11 mouse cellular contexts compared by ENCODE assay signal in the genomic region with DNA sequence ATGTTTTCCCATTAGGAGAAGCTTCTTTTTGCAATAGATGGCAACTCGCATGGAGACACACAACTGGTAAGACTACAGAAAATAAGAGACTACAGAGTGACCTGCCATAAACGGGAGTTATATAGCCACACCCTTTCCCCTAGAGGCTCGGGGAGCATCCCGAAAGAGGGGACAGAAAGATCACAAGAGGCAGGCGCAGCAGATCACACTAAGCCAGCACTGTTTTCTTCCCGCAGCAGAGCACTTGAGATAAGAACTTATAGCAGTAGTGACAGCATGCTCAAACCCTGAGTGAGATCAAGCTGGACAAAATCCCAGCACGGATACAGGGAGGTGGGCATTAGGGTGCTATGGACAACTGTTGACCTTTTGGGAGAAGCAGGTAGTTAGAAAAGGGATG.
A peak's percentile ranks its signal among the peaks of the same experiment; 100 is the strongest.
DNase-seq lines count a peak whose midpoint lies in the region; ATAC-seq and TF ChIP-seq lines count a peak whose summit lies in the region.
"Had no signal": no experiment of that assay in that cellular context is flagged by ENCODE, and none has a peak within 500 bp of the region (broad histone marks: within the 10 kb centered on the region; RNA-seq: fewer than 3 reads in every experiment).

No protein-coding gene starts in this region.

- no peaks in the 10 kb centered on the region; the same call in 1 of the 2 replicates for H3K27me3 ChIP-seq in forebrain, embryonic 15.5 days
- 0 out of 2 replicates have a peak, but pooled peaks cover 2% of the 10 kb centered on the region for H3K27me3 ChIP-seq in forebrain, embryonic 14.5 days (replicated peaks; ENCODE audit: control insufficient read depth, insufficient read depth, low read length)
- H3K27me3 ChIP-seq in hindbrain, embryonic 13.5 days, result peaks cover 2% of the 10 kb centered on the region; the same call in 1 of the 2 replicates
- H3K27me3 ChIP-seq in hindbrain, embryonic 16.5 days (replicated peaks; ENCODE audit: control insufficient read depth, insufficient read depth, low read length), result no peaks in the 10 kb centered on the region
- no peaks in the 10 kb centered on the region for H3K27me3 ChIP-seq in midbrain, embryonic 11.5 days (ENCODE audit: control insufficient read depth, insufficient read depth, low read length)
- H3K27me3 ChIP-seq in midbrain, postnatal 0 days (ENCODE audit: insufficient read depth, low read length), result no peaks in the 10 kb centered on the region

- no peaks in the 10 kb centered on the region for H3K9me3 ChIP-seq in forebrain, embryonic 15.5 days
- H3K9me3 ChIP-seq in forebrain, embryonic 14.5 days (replicated peaks; ENCODE audit: control insufficient read depth, low read length), result no peaks in the 10 kb centered on the region
- no peaks in the 10 kb centered on the region for H3K9me3 ChIP-seq in hindbrain, embryonic 13.5 days
- H3K9me3 ChIP-seq in hindbrain, embryonic 16.5 days (ENCODE audit: control insufficient read depth, low read length), result no peaks in the 10 kb centered on the region
- H3K9me3 ChIP-seq in midbrain, embryonic 11.5 days (ENCODE audit: control insufficient read depth, low read length), result no peaks in the 10 kb centered on the region
- no peaks in the 10 kb centered on the region for H3K9me3 ChIP-seq in midbrain, postnatal 0 days (ENCODE audit: low read length)
- H3K9me3 ChIP-seq: megakaryocyte, embryonic 14.5 days had no signal

- no peak overlapping the region for H3K4me2 ChIP-seq in forebrain, embryonic 15.5 days (replicated peaks)
- no peak overlapping the region for H3K4me2 ChIP-seq in forebrain, embryonic 14.5 days (ENCODE audit: low read length)
- H3K4me2 ChIP-seq in hindbrain, embryonic 13.5 days, result no peak overlapping the region
- H3K4me2 ChIP-seq in hindbrain, embryonic 16.5 days (ENCODE audit: low read length), result no peak overlapping the region
- no peak overlapping the region for H3K4me2 ChIP-seq in midbrain, embryonic 11.5 days
- no peak overlapping the region for H3K4me2 ChIP-seq in midbrain, postnatal 0 days (ENCODE audit: low read depth, low read length, poor library complexity, severe bottlenecking)
- H3K4me2 ChIP-seq: liver, embryonic 11.5 days had no signal

- no peak for DNase-seq in forebrain, embryonic 14.5 days (ENCODE audit: low spot score)
- no peak for DNase-seq in midbrain, embryonic 11.5 days (ENCODE audit: low spot score, missing footprints)
- DNase-seq in midbrain, postnatal 0 days (ENCODE audit: low spot score), result no peak
- DNase-seq in spleen, postnatal 36 days (ENCODE audit: low spot score in 2 of 2), result no peak
- DNase-seq in left cerebral cortex, adult 18-20 months (ENCODE audit: low spot score in 2 of 2), result no peak
- DNase-seq: right cerebral cortex, postnatal 4 days had no signal

- H3K36me3 ChIP-seq in forebrain, embryonic 15.5 days, result no peaks in the 10 kb centered on the region
- H3K36me3 ChIP-seq in forebrain, embryonic 14.5 days (ENCODE audit: control insufficient read depth, insufficient read depth, low read length), result no peaks in the 10 kb centered on the region
- peaks cover 15% of the 10 kb centered on the region for H3K36me3 ChIP-seq in hindbrain, embryonic 13.5 days
- no peaks in the 10 kb centered on the region for H3K36me3 ChIP-seq in hindbrain, embryonic 16.5 days (ENCODE audit: control insufficient read depth, insufficient read depth, low read length)
- H3K36me3 ChIP-seq in midbrain, embryonic 11.5 days (ENCODE audit: control insufficient read depth, insufficient read depth, low read length), result no peaks in the 10 kb centered on the region
- no peaks in the 10 kb centered on the region; the same call in 1 of the 2 replicates for H3K36me3 ChIP-seq in midbrain, postnatal 0 days (ENCODE audit: insufficient read depth, low read length)

- 71% methylated on average over 7 of the region's 7 CpGs for WGBS in forebrain, embryonic 15.5 days
- WGBS in forebrain, embryonic 14.5 days, result 83% methylated on average over 7 of the region's 7 CpGs
- 80% methylated on average over 7 of the region's 7 CpGs for WGBS in hindbrain, embryonic 13.5 days
- WGBS in hindbrain, embryonic 16.5 days, result 78% methylated on average over 7 of the region's 7 CpGs
- whole genome bisulfite sequencing in midbrain, embryonic 11.5 days, result 66% methylated on average over 7 of the region's 7 CpGs
- WGBS in midbrain, postnatal 0 days, result 76% methylated on average over 7 of the region's 7 CpGs

- TF ChIP-seq CTCF in midbrain, postnatal 0 days (IDR thresholded peaks at IDR 0.05), result no peak

- no peak overlapping the region for H3K27ac ChIP-seq in forebrain, embryonic 15.5 days (replicated peaks)
- no peak overlapping the region for H3K27ac ChIP-seq in forebrain, embryonic 14.5 days (ENCODE audit: low read depth, low read length)
- H3K27ac ChIP-seq in hindbrain, embryonic 13.5 days, result no peak overlapping the region
- H3K27ac ChIP-seq in hindbrain, embryonic 16.5 days (ENCODE audit: low read depth, low read length), result no peak overlapping the region
- H3K27ac ChIP-seq in midbrain, embryonic 11.5 days (ENCODE audit: low read depth, low read length), result no peak overlapping the region
- H3K27ac ChIP-seq in midbrain, postnatal 0 days (ENCODE audit: low read depth, low read length), result no peak overlapping the region

- 0 out of 2 replicates have a peak, but pooled peaks have one; percentile 4 for ATAC-seq in forebrain, embryonic 15.5 days (replicated peaks)
- no peak; the same call in 1 of the 2 replicates for ATAC-seq in forebrain, embryonic 14.5 days
- ATAC-seq in hindbrain, embryonic 13.5 days (ENCODE audit: low FRiP score), result peak; percentile 32; the same call in 1 of the 2 replicates
- no peak for ATAC-seq in hindbrain, embryonic 16.5 days
- peak; percentile 34 for ATAC-seq in midbrain, embryonic 11.5 days (ENCODE audit: low FRiP score)
- no peak for ATAC-seq in midbrain, postnatal 0 days (ENCODE audit: low FRiP score)

- no peaks in the 10 kb centered on the region for H3K4me1 ChIP-seq in forebrain, embryonic 15.5 days
- H3K4me1 ChIP-seq in forebrain, embryonic 14.5 days (ENCODE audit: control insufficient read depth, insufficient read depth, low read length), result no peaks in the 10 kb centered on the region
- H3K4me1 ChIP-seq in hindbrain, embryonic 13.5 days (replicated peaks), result 0 out of 2 replicates have a peak, but pooled peaks cover 2% of the 10 kb centered on the region
- no peaks in the 10 kb centered on the region for H3K4me1 ChIP-seq in hindbrain, embryonic 16.5 days (ENCODE audit: control insufficient read depth, insufficient read depth, low read depth, low read length)
- H3K4me1 ChIP-seq in midbrain, embryonic 11.5 days (ENCODE audit: control insufficient read depth, insufficient read depth, low read length), result no peaks in the 10 kb centered on the region
- H3K4me1 ChIP-seq in midbrain, postnatal 0 days (ENCODE audit: insufficient read depth, low read length), result no peaks in the 10 kb centered on the region

- H3K9ac ChIP-seq in forebrain, embryonic 15.5 days (replicated peaks), result no peak overlapping the region
- no peak overlapping the region for H3K9ac ChIP-seq in forebrain, embryonic 14.5 days (ENCODE audit: low read length)
- no peak overlapping the region for H3K9ac ChIP-seq in hindbrain, embryonic 13.5 days
- no peak overlapping the region for H3K9ac ChIP-seq in hindbrain, embryonic 16.5 days (ENCODE audit: low read depth, low read length)
- H3K9ac ChIP-seq in midbrain, embryonic 11.5 days (ENCODE audit: low read length), result no peak overlapping the region
- H3K9ac ChIP-seq in midbrain, postnatal 0 days (replicated peaks; ENCODE audit: low read length, poor library complexity, severe bottlenecking), result no peak overlapping the region

- H3K4me3 ChIP-seq in forebrain, embryonic 15.5 days, result no peak overlapping the region
- no peak overlapping the region for H3K4me3 ChIP-seq in forebrain, embryonic 14.5 days (ENCODE audit: low read depth, low read length)
- no peak overlapping the region for H3K4me3 ChIP-seq in hindbrain, embryonic 13.5 days
- H3K4me3 ChIP-seq in hindbrain, embryonic 16.5 days (ENCODE audit: low read length), result no peak overlapping the region
- no peak overlapping the region for H3K4me3 ChIP-seq in midbrain, embryonic 11.5 days (ENCODE audit: low read depth, low read length)
- H3K4me3 ChIP-seq in midbrain, postnatal 0 days (ENCODE audit: low read depth, low read length), result no peak overlapping the region

Comparison
In these comparisons a context has a peak if more than half of its experiments do, and no peak if none do; other contexts are left out.
1. ATAC-seq: peak in forebrain, embryonic 15.5 days (single experiment), hindbrain, embryonic 13.5 days (single experiment) and midbrain, embryonic 11.5 days (single experiment); none in forebrain, embryonic 14.5 days (single experiment), hindbrain, embryonic 16.5 days (single experiment) and midbrain, postnatal 0 days (single experiment).